Mouse (Mus musculus) cortical plate, adult 2 months (tissue): ENCODE measurements around the gene Cbx3.

Experiments
- CTCF ChIP-seq: fragments of 200-500 bp; IDR thresholded peaks from 2 replicates; pipeline ENCODE4 v1.5.1; 2011; ENCODE audit warnings: mild to moderate bottlenecking, control low read depth, low read length; ENCODE audit not compliant: insufficient read depth; ENCODE audit errors: extremely low read depth
- POLR2A ChIP-seq: fragments of 200-500 bp; IDR thresholded peaks from 2 replicates; pipeline ENCODE4 v1.6.1; 2011; ENCODE audit warnings: mild to moderate bottlenecking, low read length, control low read depth; ENCODE audit not compliant: insufficient read depth; ENCODE audit errors: extremely low read depth

DNA sequence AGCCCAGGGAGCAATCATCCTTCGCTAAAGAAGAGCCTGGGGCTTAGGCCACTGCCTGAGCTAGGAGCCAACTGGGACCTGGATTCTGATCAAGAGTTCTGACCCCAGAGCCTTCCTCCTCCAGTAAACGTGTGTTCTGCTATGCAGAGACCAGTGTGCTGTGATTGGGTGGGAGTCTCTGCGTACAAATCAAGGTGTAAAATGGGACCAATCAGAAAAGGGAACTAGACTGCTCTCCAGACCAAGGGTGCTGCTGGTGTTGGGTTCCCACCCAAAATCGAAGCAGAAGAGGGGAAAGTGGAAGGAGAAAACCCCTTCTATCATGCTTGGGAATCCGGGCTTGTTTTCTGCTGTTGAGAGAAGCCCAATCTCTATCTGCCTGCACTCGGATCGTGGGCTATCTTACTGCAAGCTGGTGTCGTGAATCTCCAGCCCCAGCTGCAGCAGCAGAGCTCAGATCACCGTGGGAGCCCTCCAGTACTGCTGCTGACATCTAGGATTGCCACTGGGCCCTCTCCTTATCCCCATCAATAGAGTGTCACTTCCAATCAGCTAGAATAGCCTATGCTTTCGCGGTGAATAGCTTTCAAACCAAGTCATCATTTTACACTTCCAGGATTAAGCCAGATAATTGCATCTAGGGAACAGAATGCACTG, 46.6 kb upstream of the Cbx3 start:
- no peak for TF ChIP-seq POLR2A
- no peak for TF ChIP-seq CTCF
